Mouse (Mus musculus) myocyte (in vitro differentiated cells): ENCODE results near the gene Gm20388.
"Not testable (repeated sequence)": the region's sequence is repeated elsewhere in the genome, so short reads cannot be mapped to it uniquely, and the experiment has no call there.

Experiments used
- POLR2A ChIP-seq: IDR thresholded peaks from one replicate; pipeline ENCODE4 v1.6.1; 2011; ENCODE audit warnings: low read depth, mild to moderate bottlenecking, control low read depth, moderate library complexity; ENCODE audit not compliant: insufficient read length
- POLR2AphosphoS2 ChIP-seq: IDR thresholded peaks from one replicate; pipeline ENCODE4 v1.6.1; 2011; ENCODE audit warnings: low read depth, control low read depth; ENCODE audit not compliant: insufficient read length
- TCF12 ChIP-seq: IDR thresholded peaks from one replicate; pipeline ENCODE4 v1.6.1; 2011; ENCODE audit warnings: mild to moderate bottlenecking, control low read depth; ENCODE audit not compliant: poor library complexity, insufficient read depth, severe bottlenecking

DNA sequence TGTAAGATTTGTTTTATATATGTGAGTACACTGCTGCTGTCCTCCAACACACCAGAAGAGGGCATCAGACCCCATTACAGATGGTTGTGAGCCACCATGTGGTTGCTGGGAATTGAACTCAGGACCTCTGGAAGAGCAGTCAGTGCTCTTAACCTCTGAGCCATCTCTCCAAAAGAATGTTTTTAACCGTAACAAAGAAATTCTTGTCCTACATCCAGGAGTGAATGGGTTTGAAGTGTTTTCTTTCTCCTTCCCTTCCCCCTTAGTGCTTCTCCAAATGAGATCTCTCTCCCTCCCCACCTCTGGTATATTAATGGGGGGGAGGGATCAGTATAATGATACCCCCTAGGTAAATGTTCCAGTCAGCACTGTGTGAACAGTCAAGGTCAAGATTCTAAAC lies 3609.4 kb downstream of the Gm20388 start:
- not testable (repeated sequence) for TF ChIP-seq TCF12, POLR2A, POLR2AphosphoS2
